Mouse (Mus musculus): ENCODE measurements at regions not wholly inside any gene's neighbourhood (a gene's known extent, or its start where the extent isn't known, plus 50 kb on each side); places are given as distances from the start of the nearest gene placed in this dataset.

DNA sequence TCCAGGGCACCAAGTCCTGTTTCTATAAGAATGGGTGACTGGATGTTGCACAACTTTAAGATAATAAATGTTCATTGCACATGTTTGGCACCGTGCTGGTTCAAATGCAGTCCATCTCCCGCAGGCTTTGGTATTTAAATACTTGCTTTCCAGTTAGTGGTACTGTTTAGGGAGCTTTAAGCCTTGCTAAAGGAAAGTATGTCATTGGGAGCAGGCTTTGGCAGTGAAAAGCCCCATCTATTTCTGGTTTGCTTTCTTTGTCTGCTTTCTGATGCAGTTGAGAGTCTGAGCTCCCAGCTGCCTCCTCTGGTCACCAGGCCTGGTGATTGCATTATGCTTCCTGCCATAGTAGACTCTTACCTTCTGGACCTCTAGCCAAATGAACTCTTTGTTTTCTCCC is 283.0 kb upstream of the Mmadhc start:
- no peak for TF ChIP-seq CTCF (IDR thresholded peaks at IDR 0.05; ENCODE audit: low read depth)
- no peak for TF ChIP-seq EP300 (IDR thresholded peaks at IDR 0.05; ENCODE audit: low read depth)

Measured in liver, postnatal 0 days (tissue).